ENCODE assay signal across 17 mouse cellular contexts in the genomic region with DNA sequence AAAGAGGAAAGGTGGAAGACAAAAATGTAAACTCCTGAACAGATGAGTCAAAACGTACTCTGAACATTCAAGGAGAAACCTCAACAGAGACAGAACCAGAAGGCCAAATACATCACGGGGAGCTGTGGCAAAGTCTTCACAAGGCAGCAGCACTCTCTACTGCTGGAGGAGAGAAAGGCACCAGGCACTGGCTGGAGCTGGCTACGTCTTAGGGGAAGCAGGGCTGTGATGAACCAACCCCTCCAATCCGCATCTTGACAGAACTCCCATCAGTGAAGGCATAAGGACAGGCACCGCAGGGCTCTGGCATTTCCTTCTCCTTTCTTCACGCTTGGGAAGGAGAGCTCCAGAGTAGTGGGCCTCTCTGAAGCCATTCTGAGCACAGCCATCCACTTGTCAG. TPM values are rescaled to one million over a fixed set of nuclear protein-coding genes. Genes with fewer than 3 reads are reported as not detected.
DNase-seq lines count a peak whose midpoint lies in the region; ATAC-seq and TF ChIP-seq lines count a peak whose summit lies in the region.
"Had no signal": no experiment of that assay in that cellular context is flagged by ENCODE, and none has a peak within 500 bp of the region (broad histone marks: within the 10 kb centered on the region; RNA-seq: fewer than 3 reads in every experiment).

No protein-coding gene starts in this region.

- TF ChIP-seq CTCF in heart, adult 2 months (IDR thresholded peaks at IDR 0.05), result peak; percentile 34
- TF ChIP-seq CTCF in intestine, postnatal 0 days (IDR thresholded peaks at IDR 0.05; ENCODE audit: low read depth), result no peak

- H3K4me3 ChIP-seq in heart, adult 2 months, result no peak overlapping the region
- H3K4me3 ChIP-seq in megakaryocyte, embryonic 14.5 days (replicated peaks), result peak overlapping the region; percentile 28
- no peak overlapping the region for H3K4me3 ChIP-seq in macrophage (ENCODE audit: inconsistent target)
- no peak overlapping the region for H3K4me3 ChIP-seq in intestine, postnatal 0 days (ENCODE audit: low read depth, low read length)
- H3K4me3 ChIP-seq: forebrain, embryonic 15.5 days; hindbrain, embryonic 15.5 days; kidney, embryonic 15.5 days; limb, embryonic 13.5 days; midbrain, embryonic 12.5 days; neural tube, embryonic 12.5 days had no signal

- no peak overlapping the region for H3K4me2 ChIP-seq in intestine, postnatal 0 days (replicated peaks; ENCODE audit: low read depth)
- H3K4me2 ChIP-seq: forebrain, embryonic 15.5 days; hindbrain, embryonic 15.5 days; kidney, embryonic 15.5 days; limb, embryonic 13.5 days; midbrain, embryonic 12.5 days; neural tube, embryonic 12.5 days had no signal

- no peak overlapping the region for H3K27ac ChIP-seq in heart, adult 2 months
- H3K27ac ChIP-seq in macrophage, result peak overlapping the region; percentile 64
- no peak overlapping the region for H3K27ac ChIP-seq in intestine, postnatal 0 days (ENCODE audit: low read depth, low read length)
- H3K27ac ChIP-seq: forebrain, embryonic 15.5 days; hindbrain, embryonic 15.5 days; kidney, embryonic 15.5 days; limb, embryonic 13.5 days; midbrain, embryonic 12.5 days; neural tube, embryonic 12.5 days had no signal

- H3K27me3 ChIP-seq in heart, adult 2 months (ENCODE audit: control insufficient read depth, insufficient read depth, low read length), result no peaks in the 10 kb centered on the region
- no peaks in the 10 kb centered on the region for H3K27me3 ChIP-seq in megakaryocyte, embryonic 14.5 days (replicated peaks)
- no peaks in the 10 kb centered on the region for H3K27me3 ChIP-seq in intestine, postnatal 0 days (replicated peaks; ENCODE audit: control insufficient read depth, insufficient read depth, low read length)
- H3K27me3 ChIP-seq: forebrain, embryonic 15.5 days; hindbrain, embryonic 15.5 days; kidney, embryonic 15.5 days; limb, embryonic 13.5 days; midbrain, embryonic 12.5 days; neural tube, embryonic 12.5 days had no signal

- DNase-seq in adrenal gland, adult (ENCODE audit: inconsistent age in 2 of 2, low spot score in 1 of 2), result peak; percentile 49 to 67
- no peak for DNase-seq in adrenal gland, adult 2 months
- no peak for DNase-seq in heart, adult 2 months
- DNase-seq in heart, adult 11 months, result no peak
- DNase-seq: adrenal gland, postnatal 25 days; spleen, adult 18-20 months; thymus, adult 2 months had no signal

- peaks cover 6% of the 10 kb centered on the region for H3K79me2 ChIP-seq in heart, adult 2 months (replicated peaks; ENCODE audit: control insufficient read depth, insufficient read depth, low read length)
- peaks cover 100% of the 10 kb centered on the region for H3K79me2 ChIP-seq in macrophage (ENCODE audit: inconsistent target)

- no peak for ATAC-seq in megakaryocyte, adult 5-6 weeks (ENCODE audit: poor library complexity, severe bottlenecking)
- ATAC-seq in intestine, postnatal 0 days, result no peak
- ATAC-seq: forebrain, embryonic 15.5 days had no signal

- no peak for TF ChIP-seq POLR2A in heart, adult 2 months (IDR thresholded peaks at IDR 0.05; ENCODE audit: insufficient read depth, low read depth, low read length)

- WGBS in heart, adult 2 months, result 68% methylated on average over 6 of the region's 6 CpGs
- WGBS in macrophage (ENCODE audit: missing documents), result 79% methylated on average over 6 of the region's 6 CpGs
- 91% methylated on average over 6 of the region's 6 CpGs for WGBS in intestine, postnatal 0 days

- no peaks in the 10 kb centered on the region for H3K9me3 ChIP-seq in megakaryocyte, embryonic 14.5 days
- no peaks in the 10 kb centered on the region for H3K9me3 ChIP-seq in intestine, postnatal 0 days (ENCODE audit: control insufficient read depth)
- H3K9me3 ChIP-seq: forebrain, embryonic 15.5 days; hindbrain, embryonic 15.5 days; kidney, embryonic 15.5 days; limb, embryonic 13.5 days; midbrain, embryonic 12.5 days; neural tube, embryonic 12.5 days had no signal

- peaks cover 25% of the 10 kb centered on the region for H3K36me3 ChIP-seq in heart, adult 2 months (ENCODE audit: control insufficient read depth, insufficient read depth, low read length)
- peaks cover 66% of the 10 kb centered on the region for H3K36me3 ChIP-seq in megakaryocyte, embryonic 14.5 days (replicated peaks; ENCODE audit: low read length)
- H3K36me3 ChIP-seq in macrophage (ENCODE audit: inconsistent target), result no peaks in the 10 kb centered on the region
- H3K36me3 ChIP-seq in intestine, postnatal 0 days (ENCODE audit: control insufficient read depth, insufficient read depth), result peaks cover 7% of the 10 kb centered on the region; the same call in 1 of the 2 replicates
- H3K36me3 ChIP-seq: forebrain, embryonic 15.5 days had no signal

- no peak for TF ChIP-seq EP300 in heart, adult 2 months (IDR thresholded peaks at IDR 0.05; ENCODE audit: insufficient read depth, low read depth, low read length)

- intact Hi-C loops in heart, adult 2 months (cut with DNase I), result no loop called here

- peaks cover 24% of the 10 kb centered on the region for H3K4me1 ChIP-seq in heart, adult 2 months (ENCODE audit: control insufficient read depth, insufficient read depth, low read length)
- peaks cover 65% of the 10 kb centered on the region for H3K4me1 ChIP-seq in megakaryocyte, embryonic 14.5 days
- no peaks in the 10 kb centered on the region for H3K4me1 ChIP-seq in intestine, postnatal 0 days (replicated peaks; ENCODE audit: control insufficient read depth, insufficient read depth, low read length)
- H3K4me1 ChIP-seq: midbrain, embryonic 12.5 days; neural tube, embryonic 12.5 days had no signal

- H3K9ac ChIP-seq in heart, adult 2 months (ENCODE audit: low read depth, low read length), result no peak overlapping the region
- H3K9ac ChIP-seq in intestine, postnatal 0 days (ENCODE audit: low read depth, low read length), result no peak overlapping the region
- H3K9ac ChIP-seq: forebrain, embryonic 15.5 days; hindbrain, embryonic 15.5 days; kidney, embryonic 15.5 days; limb, embryonic 13.5 days; midbrain, embryonic 12.5 days; neural tube, embryonic 12.5 days had no signal

RNA-seq across cellular contexts. Expression of a gene that starts 7.4 kb away (rescaled TPM):
- 10 to 100 TPM; 32.5 to 36.0 TPM for total RNA-seq in adrenal gland, adult 2 months (2021)
- polyA plus RNA-seq in adrenal gland, adult 2 months (2012; rRNA removed), result 50.9 and 59.4 TPM in 2 replicates
- 10 to 100 TPM; 49.5 to 50.3 TPM for total RNA-seq in heart, adult 2 months (2021)
- polyA plus RNA-seq in heart, adult 2 months (2012; rRNA removed), result 91.2 and 107 TPM in 2 replicates
- polyA plus RNA-seq in megakaryocyte, embryonic 14.5 days (2012; ENCODE audit: insufficient read depth, low replicate concordance), result 62.7 and 103 TPM in 2 replicates
- 47.7 and 52.7 TPM in 2 replicates for total RNA-seq in megakaryocyte, adult 5-6 weeks (2015)
- total RNA-seq in megakaryocyte, adult 5-6 weeks (2017), result 36.0 and 45.5 TPM in 2 replicates
- 10 to 100 TPM in 22 of 26 experiments, 1 to 10 TPM in 4; 4.4 to 64.4 (median 24.7) TPM for total RNA-seq in macrophage (2018; cell fraction: chromatin; rRNA removed)
- 10 to 100 TPM; 33.0 to 70.9 (median 60.9) TPM for total RNA-seq in macrophage (2018; cell fraction: cytosol; rRNA removed)
- 10 to 100 TPM; 11.7 to 72.5 (median 38.1) TPM for total RNA-seq in macrophage (2018; cell fraction: nucleus; rRNA removed)
- 44.7 to 60.7 TPM (median 47.9 TPM) in 3 replicates for polyA plus RNA-seq in macrophage (2018)
- polyA plus RNA-seq in intestine, postnatal 0 days (2015; fragmentation: Nextera tagmentation; extraction: Ambion mirVana), result 52.2 and 55.7 TPM in 2 replicates

RNA-seq across cellular contexts. Expression of a gene that starts 8.3 kb away (rescaled TPM):
- total RNA-seq in adrenal gland, adult 2 months (2021), result 100 to 1,000 TPM; 174 to 177 TPM
- 9.3 and 11.7 TPM in 2 replicates for polyA plus RNA-seq in adrenal gland, adult 2 months (2012; rRNA removed)
- total RNA-seq in heart, adult 2 months (2021), result 100 to 1,000 TPM; 107 to 121 TPM
- 46.1 and 77.8 TPM in 2 replicates for polyA plus RNA-seq in heart, adult 2 months (2012; rRNA removed)
- 1.8 and 86.6 TPM in 2 replicates for polyA plus RNA-seq in megakaryocyte, embryonic 14.5 days (2012; ENCODE audit: insufficient read depth, low replicate concordance)
- 98.1 and 124 TPM in 2 replicates for total RNA-seq in megakaryocyte, adult 5-6 weeks (2015)
- total RNA-seq in megakaryocyte, adult 5-6 weeks (2017), result 145 and 172 TPM in 2 replicates
- total RNA-seq in macrophage (2018; cell fraction: chromatin; rRNA removed), result 100 to 1,000 TPM; 165 to 694 (median 511) TPM
- 100 to 1,000 TPM in 20 of 26 experiments, 10 to 100 TPM in 6; 82.7 to 154 (median 113) TPM for total RNA-seq in macrophage (2018; cell fraction: cytosol; rRNA removed)
- total RNA-seq in macrophage (2018; cell fraction: nucleus; rRNA removed), result 100 to 1,000 TPM; 124 to 407 (median 282) TPM
- polyA plus RNA-seq in macrophage (2018), result 134 to 172 TPM (median 137 TPM) in 3 replicates
- polyA plus RNA-seq in intestine, postnatal 0 days (2015; fragmentation: Nextera tagmentation; extraction: Ambion mirVana), result 72.9 and 80.2 TPM in 2 replicates

RNA-seq across cellular contexts. Expression of a gene that starts 36.9 kb away (rescaled TPM):
- 10 to 100 TPM; 38.3 to 55.4 TPM for total RNA-seq in adrenal gland, adult 2 months (2021)
- polyA plus RNA-seq in adrenal gland, adult 2 months (2012; rRNA removed), result 29.4 and 36.5 TPM in 2 replicates
- 1 to 10 TPM; 5.6 to 7.6 TPM for total RNA-seq in heart, adult 2 months (2021)
- 9.5 and 11.4 TPM in 2 replicates for polyA plus RNA-seq in heart, adult 2 months (2012; rRNA removed)
- polyA plus RNA-seq in megakaryocyte, embryonic 14.5 days (2012; ENCODE audit: insufficient read depth, low replicate concordance), result 13.3 and 17.1 TPM in 2 replicates
- 9.5 and 11.3 TPM in 2 replicates for total RNA-seq in megakaryocyte, adult 5-6 weeks (2015)
- total RNA-seq in megakaryocyte, adult 5-6 weeks (2017), result 22.2 and 23.9 TPM in 2 replicates
- total RNA-seq in macrophage (2018; cell fraction: chromatin; rRNA removed), result 10 to 100 TPM in 5 of 26 experiments, 1 to 10 TPM in 19, under 1 TPM in 2; 0.87 to 13.2 (median 4.0) TPM
- 100 to 1,000 TPM in 1 of 26 experiments, 10 to 100 TPM in 25; 28.5 to 108 (median 51.6) TPM for total RNA-seq in macrophage (2018; cell fraction: cytosol; rRNA removed)
- total RNA-seq in macrophage (2018; cell fraction: nucleus; rRNA removed), result 10 to 100 TPM in 22 of 26 experiments, 1 to 10 TPM in 4; 6.2 to 65.2 (median 21.2) TPM
- polyA plus RNA-seq in macrophage (2018), result 26.5 to 58.0 TPM (median 47.3 TPM) in 3 replicates
- polyA plus RNA-seq in intestine, postnatal 0 days (2015; fragmentation: Nextera tagmentation; extraction: Ambion mirVana), result 15.6 and 16.3 TPM in 2 replicates

Comparison
In these comparisons a context has a peak if more than half of its experiments do, and no peak if none do; other contexts are left out.
1. DNase-seq: peak in adrenal gland, adult (2 of 2); none in adrenal gland, adult 2 months (single experiment), heart, adult 2 months (0 of 2) and heart, adult 11 months (single experiment).